Mouse (Mus musculus) layer of hippocampus, adult 9-11 months (tissue): ENCODE measurements around the gene Clic5.
A peak's percentile ranks its signal among the peaks of the same experiment; 100 is the strongest.
"Not testable (repeated sequence)": the region's sequence is repeated elsewhere in the genome, so short reads cannot be mapped to it uniquely, and the experiment has no call there.

Experiments used
- DNase-seq: peaks from one replicate; pipeline ENCODE4 v3.0.0; 2022

Gene Clic5

DNA sequence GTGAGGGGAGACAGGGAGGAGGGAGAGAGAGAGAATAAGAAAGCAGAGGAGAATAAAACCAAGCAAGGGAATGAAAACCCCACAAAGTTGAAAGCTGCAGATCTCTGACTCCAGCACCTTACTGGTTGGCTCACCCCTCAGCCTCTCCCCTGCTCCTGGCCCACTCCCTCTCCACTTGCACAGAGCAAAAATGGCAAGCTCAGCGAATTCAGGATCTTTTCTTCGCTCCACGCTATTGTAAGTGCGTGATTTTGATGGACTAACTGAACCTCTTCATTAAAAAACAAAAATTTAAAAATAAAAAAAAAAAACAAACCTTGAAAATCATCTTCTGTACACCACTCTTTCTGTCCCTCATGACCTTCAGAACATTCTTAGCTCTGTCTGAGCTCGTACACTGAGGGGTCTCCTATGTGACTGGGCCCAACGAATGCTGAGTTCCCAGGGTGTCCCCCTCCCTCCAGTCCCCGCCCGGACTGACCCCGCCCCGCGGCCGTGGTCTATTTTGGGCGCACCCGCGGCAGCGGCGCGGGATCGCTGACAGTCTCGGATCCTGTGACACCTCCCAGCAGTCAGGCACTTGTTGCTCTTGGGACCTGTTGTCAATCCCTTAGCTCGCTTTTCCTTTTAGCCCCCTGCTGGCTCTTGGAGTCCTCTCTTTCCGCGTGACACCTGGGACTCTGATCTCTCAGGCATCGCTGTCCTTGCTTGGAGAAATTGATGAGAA is at the start of gene Clic5:
TSS of gene Clic5 (plus strand) at position 543 of the 727 bp plus-strand sequence.
- no peak for DNase-seq

DNA sequence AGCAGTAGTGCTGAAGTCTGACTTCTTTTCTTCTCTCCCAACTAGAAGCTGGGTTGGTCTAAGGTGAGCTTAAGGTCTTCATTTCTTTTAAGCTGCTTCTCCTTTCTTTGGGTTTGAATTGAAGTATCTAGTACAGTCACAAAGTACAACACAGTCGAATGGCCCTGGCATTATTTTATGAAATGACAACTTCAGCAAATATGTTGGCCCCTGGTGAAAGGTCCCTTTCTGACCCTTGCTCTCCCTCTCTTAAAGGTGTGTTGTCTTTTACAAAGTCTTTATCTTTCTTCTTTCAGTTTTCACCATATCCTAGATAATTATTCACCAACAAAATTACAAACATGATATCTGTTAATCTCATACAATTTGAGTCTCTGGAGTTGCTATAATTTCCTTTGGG is 42.6 kb upstream of the Clic5 start:
- DNase-seq, result no peak

DNA sequence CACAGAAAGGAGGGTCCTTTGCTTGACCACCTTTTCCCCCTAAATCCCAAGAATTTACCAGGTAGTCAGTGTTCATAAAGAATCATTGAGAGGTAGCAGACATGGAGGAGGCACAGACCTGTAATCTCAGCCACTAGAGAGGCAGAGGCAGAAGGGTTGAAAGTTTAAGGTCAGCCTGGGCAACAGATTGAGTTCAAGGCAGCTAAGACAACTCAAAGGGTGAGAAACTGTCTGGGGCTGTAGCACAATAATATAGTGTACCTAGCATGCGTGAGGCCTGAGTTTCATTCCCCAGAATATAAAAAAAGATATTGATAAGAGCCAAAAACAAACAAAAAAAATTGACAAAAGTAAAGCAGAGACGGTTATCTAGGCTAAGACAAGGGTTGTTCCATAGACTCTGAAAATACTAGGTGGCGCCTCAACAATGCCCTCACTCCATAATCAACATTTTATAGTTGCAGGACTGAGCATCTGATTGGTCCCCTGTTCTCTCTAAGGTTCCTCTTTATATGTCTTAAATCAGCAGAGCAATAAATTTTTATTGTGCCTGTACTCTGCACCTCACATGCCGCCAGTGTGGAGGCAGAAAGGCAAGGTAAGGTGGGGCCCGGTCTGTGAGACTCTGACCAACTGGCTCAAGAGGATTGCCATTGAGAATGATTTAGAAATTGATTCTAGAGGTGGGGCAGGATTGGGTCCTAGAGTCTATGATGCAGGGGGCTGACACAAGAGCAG is 40.1 kb upstream of the Clic5 start:
- no peak for DNase-seq

DNA sequence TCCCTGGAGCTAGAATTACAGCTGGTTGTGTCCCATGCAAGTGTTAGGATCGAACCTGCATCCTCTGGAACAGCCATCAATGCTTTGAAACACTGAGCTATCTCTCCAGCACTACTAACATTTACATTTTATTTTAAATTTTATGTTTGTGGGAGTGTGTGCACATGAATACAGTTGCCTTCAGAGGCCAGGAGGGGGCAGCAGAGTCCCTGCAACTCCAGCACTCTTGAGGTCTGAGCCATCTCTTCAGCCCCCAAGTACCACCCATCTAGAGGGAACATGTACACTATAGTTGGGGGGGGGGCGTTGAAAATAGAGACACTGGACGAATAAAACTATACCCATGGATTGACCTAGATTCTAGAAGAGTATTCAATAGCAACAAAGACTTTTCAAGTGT is 37.3 kb upstream of the Clic5 start:
- no peak for DNase-seq

DNA sequence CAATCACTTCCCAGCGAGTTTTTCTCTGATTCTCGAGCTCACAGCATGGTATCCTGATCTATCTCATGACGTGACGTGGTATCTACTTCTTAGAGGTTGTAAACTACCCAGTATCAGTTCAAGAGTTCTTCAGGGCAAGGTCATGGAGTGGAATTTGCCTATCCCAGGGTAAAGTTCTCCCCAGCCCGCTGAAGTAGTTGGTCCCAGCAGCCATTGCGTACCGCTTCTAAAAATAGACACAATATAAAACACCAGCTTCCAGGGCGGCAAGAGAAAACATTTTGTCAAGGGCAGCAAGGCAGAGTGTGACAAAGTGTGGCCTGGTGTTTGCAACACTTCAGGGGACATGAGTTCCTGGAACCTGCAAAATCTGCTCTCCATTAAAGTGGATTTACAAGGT is 36.5 kb upstream of the Clic5 start:
- no peak for DNase-seq

DNA sequence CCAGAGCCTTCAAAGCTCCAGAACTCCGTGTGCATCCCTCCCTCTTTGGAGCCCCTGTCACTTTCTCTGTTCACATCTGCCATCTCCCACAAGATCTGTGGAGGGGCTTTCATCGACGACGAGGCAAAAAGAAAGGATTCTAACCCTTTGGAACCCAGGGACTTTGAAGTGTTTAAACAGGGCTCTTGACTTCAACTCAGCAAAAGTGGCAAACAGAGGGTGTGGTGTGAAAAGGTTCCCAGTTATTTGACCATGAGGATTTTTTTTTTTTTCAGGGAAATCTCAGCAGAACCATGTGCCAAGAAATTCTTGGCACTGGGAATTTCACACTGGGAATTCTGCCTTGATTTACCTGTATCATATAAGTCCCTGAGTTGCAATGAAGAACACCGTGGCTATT is 34.5 kb upstream of the Clic5 start:
- no peak for DNase-seq

DNA sequence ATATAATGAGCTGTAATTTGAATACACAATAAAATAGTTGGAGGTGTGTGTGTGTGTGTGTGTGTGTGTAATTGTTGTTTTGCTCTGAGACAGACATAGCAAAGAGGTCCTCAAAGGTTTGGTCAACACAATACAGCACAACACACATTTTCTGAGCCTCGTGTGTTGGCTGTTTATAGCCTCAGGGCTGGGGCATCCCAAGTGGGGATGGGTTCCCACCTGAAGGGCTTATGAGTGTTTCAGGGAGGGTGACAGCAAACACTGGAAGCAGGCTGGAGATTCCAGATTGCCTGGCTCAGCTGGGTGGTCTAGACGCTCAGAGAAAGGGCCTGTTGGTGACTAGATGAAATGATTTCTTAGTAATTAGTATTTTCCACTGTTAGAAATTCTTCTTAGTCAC is 33.2 kb upstream of the Clic5 start:
- no peak for DNase-seq

DNA sequence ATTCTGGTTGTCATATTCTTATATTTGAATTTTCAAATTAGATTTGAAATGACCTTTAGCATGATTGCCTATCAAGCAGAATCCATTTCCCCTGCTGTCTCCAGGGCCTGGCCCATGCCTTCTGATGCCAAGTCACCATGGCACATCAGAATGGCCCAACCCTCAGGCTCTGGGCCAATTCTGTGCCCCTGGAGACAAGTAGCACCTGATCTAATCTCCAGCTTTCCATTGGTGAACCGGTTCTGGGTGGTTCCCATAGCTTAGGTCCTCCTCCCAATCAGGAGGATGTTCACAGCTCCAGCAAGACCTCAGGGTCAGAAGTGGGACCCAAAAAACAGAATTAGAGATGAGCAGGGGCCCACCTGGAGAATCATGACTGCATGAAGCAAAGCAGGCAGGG is 30.2 kb upstream of the Clic5 start:
- no peak for DNase-seq

DNA sequence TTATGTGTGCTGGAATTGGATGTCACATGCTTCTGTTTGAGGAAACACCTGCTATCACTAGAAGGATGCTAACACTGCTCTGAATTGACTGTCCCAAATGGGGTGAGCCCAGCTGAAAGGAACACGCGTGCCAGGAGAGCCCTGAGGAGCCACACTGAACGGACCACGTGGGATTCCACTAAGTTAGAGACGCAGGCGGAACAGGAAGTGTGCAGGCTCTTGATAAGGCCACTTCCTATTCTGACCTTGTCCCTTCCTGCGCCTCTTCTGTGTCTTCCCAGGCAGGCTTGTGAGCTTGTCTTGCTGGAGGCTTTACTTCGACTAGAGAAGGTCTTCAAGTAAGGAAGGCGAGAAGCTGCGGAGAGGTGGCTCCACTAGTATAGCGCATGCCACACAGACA is 27.9 kb upstream of the Clic5 start:
- DNase-seq, result no peak

DNA sequence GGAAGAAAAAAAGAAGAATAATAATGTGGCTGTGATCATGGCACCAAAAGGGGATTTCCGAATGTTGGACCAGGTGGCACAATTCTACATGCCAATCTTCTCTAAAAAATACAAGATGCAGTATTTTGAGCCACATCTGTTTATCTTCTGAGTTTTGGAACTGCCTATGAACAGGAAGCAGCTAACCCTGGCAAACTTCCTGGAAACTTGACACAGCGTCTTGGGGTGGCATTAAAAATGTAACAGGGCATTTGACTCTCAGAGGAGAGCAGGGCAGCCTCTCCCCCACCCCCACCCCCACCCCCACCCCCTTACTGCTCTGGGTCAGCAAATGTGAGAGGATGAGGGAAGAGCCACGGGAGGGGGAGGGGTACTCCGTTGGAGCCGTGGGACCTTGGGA is 25.9 kb upstream of the Clic5 start:
- DNase-seq, result no peak

DNA sequence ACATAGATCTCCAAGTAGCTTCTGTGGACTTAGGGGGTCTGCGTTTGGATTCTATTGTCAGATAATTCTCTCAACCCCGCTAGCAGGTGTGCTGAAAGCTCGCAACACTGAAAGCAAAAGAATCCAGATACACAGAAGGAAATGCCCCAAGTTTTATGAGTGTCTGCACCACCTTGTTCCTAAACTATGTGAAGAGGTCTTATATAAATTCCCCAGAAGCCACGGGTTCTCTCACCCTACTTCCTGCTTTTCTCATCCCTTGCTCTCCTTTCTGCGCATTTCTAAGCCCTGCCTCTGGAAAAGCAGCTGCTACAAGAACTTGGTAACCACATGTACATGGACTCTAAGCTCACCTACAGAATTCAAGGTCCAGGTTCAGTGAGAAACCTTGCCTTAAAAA is 25.4 kb upstream of the Clic5 start:
- DNase-seq, result no peak

DNA sequence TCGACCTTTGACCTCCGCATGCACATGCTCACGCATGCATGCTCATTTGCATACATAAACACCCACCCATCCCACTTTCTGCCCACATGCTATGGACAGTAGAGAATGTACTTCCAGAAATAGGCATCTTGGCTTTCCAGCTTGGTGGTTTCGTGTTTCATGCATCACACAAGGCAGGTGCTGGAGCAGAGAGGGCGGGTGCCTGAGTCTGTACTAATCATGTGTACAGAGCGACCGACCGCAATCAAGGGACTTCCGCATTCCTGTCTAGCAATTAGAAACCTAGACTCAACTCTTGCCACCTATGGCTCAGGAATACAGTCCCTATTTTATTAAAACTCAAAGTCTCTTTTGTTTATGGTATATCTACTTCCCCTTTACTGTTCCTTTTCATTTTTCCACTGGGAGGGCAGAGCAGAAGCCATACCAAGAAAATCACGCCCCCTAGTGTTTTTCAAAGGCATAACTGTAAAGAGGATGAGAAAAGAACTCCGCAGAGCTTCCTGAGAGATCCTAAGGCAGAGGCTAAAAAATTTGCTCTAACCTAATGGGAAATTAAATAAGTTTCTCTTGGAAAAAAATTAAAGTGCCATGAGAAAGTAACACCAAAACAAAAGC is 22.5 kb upstream of the Clic5 start:
- no peak for DNase-seq

DNA sequence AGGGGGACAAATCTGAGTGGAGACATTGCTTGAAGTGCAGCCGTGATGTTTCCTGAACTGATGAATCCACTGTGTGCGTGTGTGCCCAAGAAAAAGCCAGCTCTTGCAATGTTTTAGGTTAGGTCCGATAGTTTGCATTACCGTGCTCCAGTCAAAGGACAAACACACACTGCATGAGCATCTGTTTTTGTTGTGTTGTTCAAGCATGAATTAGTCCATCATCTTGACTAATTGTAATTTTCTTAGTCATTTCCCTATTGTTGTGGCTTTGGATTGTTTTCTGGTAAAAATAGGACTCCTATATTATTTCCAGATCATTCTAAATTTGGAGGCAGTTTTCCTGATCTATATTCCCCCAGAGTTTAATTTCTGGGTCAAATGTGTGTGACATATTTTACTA is 18.7 kb upstream of the Clic5 start:
- DNase-seq, result no peak

DNA sequence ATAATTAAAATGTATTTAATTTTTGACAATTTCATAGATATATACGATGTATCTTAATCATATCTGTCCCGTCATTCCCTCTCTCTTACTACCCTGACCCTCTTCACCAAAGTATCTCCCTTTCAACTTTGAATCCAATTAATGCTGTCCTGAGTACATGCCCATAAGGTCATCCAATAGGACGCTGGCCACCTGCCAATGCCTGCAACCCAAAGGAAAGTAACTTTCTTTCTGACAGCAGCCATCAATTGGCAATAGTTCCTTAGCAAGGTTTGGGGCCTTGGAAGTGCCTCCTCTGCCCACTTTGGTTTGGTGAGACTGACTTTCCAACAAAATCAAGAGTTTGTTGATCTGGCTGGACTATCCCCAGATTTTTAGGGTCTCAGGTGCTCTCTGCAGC is 18.1 kb upstream of the Clic5 start:
- DNase-seq, result no peak

DNA sequence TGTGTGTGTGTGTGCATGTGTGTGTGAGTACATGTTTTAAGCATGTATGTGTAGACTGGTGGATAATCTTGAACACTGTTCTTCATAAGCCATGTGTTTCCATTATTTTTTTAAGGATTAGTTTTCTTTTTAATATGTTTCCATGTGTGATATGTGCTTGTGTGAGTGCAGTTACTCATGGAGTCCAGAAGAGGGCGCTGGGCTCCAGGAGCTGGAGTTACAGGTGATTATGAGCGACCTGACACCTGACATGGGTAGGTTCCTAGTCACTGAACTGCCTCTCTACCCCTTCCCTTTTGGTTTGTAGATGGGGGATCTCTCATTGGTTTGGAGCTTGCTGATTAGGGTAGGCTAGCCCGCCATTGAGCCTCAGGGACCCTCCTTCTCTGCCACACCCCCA is 16.5 kb upstream of the Clic5 start:
- DNase-seq, result no peak

DNA sequence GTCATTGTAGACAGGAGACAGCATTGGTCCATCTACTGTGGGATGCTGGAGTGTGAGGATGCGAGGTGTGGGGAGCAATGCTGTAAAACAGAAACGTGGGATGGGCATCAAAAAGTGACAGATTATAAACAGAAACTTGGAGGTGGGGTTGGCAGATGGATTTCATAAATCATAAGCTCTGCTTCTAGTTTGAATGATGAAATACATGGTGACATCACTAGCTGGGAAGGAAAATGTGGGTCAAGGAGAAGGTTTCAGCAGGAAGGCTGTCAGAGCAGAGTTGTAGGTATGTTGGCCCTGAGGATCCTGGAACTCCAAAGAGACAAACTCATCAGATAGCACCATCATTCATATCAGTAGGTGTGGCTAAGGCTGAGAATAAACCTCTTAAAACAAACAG is 15.0 kb upstream of the Clic5 start:
- peak; percentile 8 for DNase-seq

DNA sequence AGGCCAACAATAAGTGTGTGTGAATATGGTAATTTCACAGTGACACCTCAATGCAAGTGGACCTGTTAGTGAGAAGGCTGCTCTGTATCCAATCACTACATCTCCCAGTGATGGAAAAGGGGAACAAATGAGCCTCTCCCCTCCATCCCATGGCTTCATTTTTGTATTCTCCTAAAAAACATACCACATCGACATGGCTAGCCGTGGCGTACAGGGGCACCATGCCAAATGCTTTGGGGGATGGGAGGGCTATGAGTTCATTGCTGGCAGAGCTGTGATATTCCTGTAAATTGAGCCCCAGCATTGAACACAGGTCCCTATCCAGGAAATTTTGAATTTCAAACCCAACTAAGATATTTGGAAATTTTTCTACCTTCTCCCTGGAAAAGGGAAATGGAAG is 11.1 kb upstream of the Clic5 start:
- no peak for DNase-seq

DNA sequence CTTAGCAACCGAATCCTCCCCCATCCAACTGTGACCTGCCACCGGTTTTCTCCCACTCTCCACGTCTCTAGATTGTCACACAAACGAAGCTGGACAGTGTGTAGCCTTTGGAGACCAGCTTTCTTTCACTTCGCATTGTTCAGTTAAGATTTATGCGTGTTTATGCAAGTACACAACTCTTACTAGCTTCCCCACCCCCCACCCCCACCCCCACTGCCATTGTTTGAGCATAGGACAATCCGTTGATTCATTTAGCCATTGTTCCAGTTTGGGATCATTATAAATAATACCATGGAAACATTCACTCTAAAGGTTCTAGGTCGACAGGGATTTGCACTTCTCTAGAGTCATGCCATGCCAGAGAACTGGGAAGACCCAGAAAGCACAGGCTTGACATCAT is 7.0 kb upstream of the Clic5 start:
- DNase-seq, result no peak

DNA sequence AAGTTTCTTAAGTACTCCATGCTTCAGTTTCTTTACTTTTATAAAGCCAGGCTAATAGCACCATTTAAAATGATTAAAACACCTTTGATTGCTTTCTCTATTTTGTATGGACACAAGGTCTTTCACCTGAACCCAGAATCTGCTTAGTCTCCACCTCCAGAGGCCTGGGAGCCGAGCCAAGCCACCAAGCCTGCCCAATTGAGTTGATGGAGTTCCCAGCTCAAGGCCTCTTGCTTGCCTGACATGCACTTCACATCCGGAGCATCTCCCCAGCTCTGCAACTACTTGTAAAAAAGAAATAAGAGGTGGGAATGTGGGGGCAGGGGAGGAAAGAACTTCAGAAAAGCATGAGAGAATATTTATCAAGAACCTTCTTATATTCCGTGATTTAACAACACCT is 1.5 kb upstream of the Clic5 start:
- DNase-seq, result no peak

DNA sequence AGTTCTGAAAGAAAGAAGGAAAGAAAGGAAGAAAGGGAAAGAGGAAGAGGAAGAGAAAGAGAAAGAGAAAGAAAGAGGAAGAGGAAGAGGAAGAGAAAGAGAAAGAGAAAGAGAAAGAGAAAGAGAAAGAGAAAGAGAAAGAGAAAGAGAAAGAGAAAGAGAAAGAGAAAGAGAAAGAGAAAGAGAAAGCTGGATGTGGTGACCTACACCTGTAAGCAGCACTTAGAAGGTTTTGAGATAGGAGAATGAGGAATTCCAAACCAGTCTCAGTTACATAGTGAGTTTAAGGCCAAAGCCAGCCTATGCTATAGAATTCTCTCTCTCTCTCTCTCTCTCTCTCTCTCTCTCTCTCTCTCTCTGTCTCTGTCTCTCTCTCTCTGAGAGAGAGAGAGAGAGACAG is 847 bp upstream of the Clic5 start:
- not testable (repeated sequence) for DNase-seq

DNA sequence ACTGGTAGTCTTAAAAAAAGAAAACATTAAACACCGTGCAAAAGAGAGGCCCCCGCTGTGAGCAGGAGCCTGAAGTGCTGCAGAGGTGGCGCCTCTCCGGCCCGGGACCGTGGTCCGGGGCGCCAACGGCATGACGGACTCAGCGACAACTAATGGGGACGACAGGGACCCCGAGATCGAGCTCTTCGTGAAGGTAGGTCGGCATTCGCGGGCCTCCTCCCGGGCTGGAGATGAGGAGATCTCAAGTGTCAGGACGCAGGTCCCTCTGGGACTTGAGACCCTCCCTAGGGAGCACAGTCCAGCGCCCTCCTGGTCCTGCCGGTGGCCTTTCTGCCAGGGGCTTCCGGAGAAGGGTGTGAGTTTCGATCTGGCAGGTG is 373 bp downstream of the Clic5 start:
- DNase-seq, result no peak

DNA sequence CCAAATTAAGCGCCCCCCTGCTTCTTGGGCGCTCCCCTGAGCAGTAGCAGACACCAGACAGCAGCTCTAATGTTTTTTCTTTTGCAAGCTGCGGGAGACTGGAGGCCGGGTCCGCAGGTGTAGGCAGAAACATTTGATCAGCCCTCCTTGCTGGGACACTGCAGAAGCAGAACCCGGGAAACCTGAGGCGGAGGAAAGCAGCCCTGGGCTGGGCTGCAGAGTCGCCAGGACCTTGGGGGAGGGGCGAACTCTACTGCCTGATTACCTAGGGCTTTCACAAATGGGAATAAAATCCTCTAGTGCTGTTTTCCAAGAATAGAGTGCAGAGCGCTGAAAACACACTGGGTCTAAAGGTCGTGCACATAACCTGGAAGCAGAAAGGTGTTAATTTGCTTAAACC is 1.3 kb downstream of the Clic5 start:
- DNase-seq, result no peak

DNA sequence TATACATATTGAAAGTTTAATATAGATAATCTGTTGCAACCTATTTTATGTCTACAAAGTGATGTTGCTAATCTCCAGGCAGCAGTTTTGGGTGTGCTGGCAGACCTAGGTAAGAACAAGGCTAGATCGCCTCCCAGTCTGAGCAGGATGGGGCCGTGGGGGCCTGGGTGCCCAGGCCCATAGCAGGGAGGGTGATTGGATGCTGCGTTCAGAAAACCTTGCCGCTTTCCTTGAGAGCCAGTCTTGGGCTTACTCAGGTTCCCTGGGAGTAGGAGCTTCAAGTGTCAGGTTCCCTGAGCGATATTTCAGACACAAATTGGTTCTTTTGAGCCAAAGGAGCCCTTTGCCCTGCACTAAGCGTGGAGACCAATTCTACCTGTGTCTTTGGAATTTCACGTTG is 1.9 kb downstream of the Clic5 start:
- DNase-seq, result no peak

DNA sequence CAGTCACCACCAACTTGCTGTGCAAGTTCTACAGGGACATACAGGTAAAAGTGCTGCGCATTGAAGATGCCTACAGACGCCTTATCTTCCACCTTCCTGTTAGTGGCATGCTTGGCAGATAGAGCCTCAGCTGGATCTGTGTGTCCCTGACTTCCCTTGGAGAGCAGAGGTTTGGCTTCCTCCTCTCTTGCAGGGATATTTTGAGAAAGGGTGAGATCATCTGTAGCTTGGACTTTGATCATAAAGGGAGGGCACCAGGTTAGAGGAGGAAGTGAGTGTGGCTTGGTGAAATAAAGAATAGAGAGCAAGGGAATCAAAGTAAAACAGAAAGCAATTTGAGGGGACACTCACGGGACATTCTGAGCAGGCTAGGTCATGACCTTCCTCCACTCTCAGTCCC is 4.6 kb downstream of the Clic5 start:
- no peak for DNase-seq

DNA sequence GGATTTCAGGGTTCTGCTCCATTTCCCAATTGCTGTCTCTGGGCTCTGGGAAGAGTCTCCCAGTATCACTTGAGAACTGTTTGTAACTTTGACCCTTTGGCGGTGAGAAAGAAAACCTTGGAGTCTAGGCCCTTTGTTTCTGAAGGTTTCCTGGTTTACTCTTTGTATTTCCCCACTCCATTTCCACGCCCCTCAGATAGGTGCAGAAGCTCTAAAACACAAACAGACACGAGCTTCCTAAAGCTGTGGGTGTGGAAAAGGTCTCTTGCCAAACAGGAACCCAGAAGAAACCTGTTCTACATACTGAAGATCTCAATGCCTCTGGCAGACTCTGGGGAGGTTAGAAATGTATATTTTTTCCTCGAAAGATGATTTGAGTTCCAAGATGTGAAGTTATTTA is 10.8 kb downstream of the Clic5 start:
- no peak for DNase-seq
